In the genomic region with DNA sequence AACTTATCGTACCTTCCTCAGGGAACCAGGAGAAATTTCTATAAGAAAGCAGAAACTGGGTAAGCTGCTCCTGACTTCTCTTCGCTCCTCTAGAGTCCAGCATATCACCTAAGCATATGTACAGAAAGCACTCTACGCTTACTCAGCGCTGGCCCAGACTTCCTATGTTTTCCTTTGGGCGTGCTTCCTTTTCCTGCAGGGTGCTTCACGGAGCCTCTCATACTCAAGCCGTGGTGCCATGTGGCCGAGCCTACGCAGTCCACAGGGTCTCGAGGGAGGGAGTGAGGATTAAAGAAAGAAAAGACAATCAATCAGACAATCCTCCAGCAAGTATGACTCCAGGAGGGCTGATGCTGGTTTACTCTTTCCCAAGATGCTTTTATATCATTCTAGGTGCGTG, we compare ENCODE assay signal across 19 mouse cellular contexts. TPM values are rescaled to one million over a fixed set of nuclear protein-coding genes. Genes with fewer than 3 reads are reported as not detected.
A peak's percentile ranks its signal among the peaks of the same experiment; 100 is the strongest.
DNase-seq lines count a peak whose midpoint lies in the region; ATAC-seq and TF ChIP-seq lines count a peak whose summit lies in the region.
"Had no signal": no experiment of that assay in that cellular context is flagged by ENCODE, and none has a peak within 500 bp of the region (broad histone marks: within the 10 kb centered on the region; RNA-seq: fewer than 3 reads in every experiment).

No protein-coding gene starts in this region.

- no peak; the same call in 1 of the 2 replicates for TF ChIP-seq EP300 in lung, postnatal 0 days (IDR thresholded peaks at IDR 0.05)

- H3K9ac ChIP-seq in heart, embryonic 11.5 days (ENCODE audit: low read depth, low read length) = no peak overlapping the region
- no peak overlapping the region for H3K9ac ChIP-seq in intestine, embryonic 14.5 days (ENCODE audit: low read length)
- H3K9ac ChIP-seq in intestine, embryonic 15.5 days = no peak overlapping the region
- no peak overlapping the region for H3K9ac ChIP-seq in lung, postnatal 0 days (replicated peaks; ENCODE audit: low read depth)
- H3K9ac ChIP-seq: forebrain, postnatal 0 days; hindbrain, embryonic 12.5 days; limb, embryonic 13.5 days; liver, embryonic 15.5 days; midbrain, embryonic 15.5 days had no signal

- no peak for ATAC-seq in heart, embryonic 11.5 days (replicated peaks; ENCODE audit: insufficient number of reproducible peaks, low FRiP score, low TSS enrichment)
- no peak for ATAC-seq in intestine, embryonic 14.5 days (replicated peaks; ENCODE audit: low FRiP score, low TSS enrichment, low read depth)
- no peak for ATAC-seq in intestine, embryonic 15.5 days
- peak; percentile 93 for ATAC-seq in lung, postnatal 0 days
- ATAC-seq: forebrain, postnatal 0 days; midbrain, embryonic 15.5 days had no signal

- intact Hi-C loops in heart, postnatal 36 days (cut with DNase I) = no loop called here

- H3K4me1 ChIP-seq in heart, embryonic 11.5 days (ENCODE audit: control insufficient read depth, insufficient read depth, low read length) = peaks cover 11% of the 10 kb centered on the region; the same call in 1 of the 2 replicates
- H3K4me1 ChIP-seq in intestine, embryonic 14.5 days (replicated peaks; ENCODE audit: control insufficient read depth, insufficient read depth, low read length) = peaks cover 12% of the 10 kb centered on the region; the same call in 1 of the 2 replicates
- peaks cover 6% of the 10 kb centered on the region; the same call in 1 of the 2 replicates for H3K4me1 ChIP-seq in intestine, embryonic 15.5 days (replicated peaks)
- peaks cover 4% of the 10 kb centered on the region; the same call in 1 of the 2 replicates for H3K4me1 ChIP-seq in lung, postnatal 0 days (ENCODE audit: insufficient read depth, low read depth, low read length)
- peaks cover 13% of the 10 kb centered on the region for H3K4me1 ChIP-seq in lung, adult 2 months (ENCODE audit: control insufficient read depth, insufficient read depth, low read length)
- peaks cover 8% of the 10 kb centered on the region for H3K4me1 ChIP-seq in limb, embryonic 10.5 days
- H3K4me1 ChIP-seq: midbrain, embryonic 15.5 days had no signal

- no peak for TF ChIP-seq CTCF in lung, postnatal 0 days (IDR thresholded peaks at IDR 0.05)
- TF ChIP-seq CTCF in lung, adult 2 months (IDR thresholded peaks at IDR 0.05; ENCODE audit: insufficient read depth, low read length) = no peak

- H3K9me3 ChIP-seq in heart, embryonic 11.5 days (replicated peaks; ENCODE audit: control insufficient read depth, low read length) = no peaks in the 10 kb centered on the region
- no peaks in the 10 kb centered on the region for H3K9me3 ChIP-seq in intestine, embryonic 14.5 days (ENCODE audit: control insufficient read depth, low read length)
- H3K9me3 ChIP-seq in intestine, embryonic 15.5 days = no peaks in the 10 kb centered on the region
- H3K9me3 ChIP-seq in lung, postnatal 0 days (ENCODE audit: low read length) = no peaks in the 10 kb centered on the region
- no peaks in the 10 kb centered on the region for H3K9me3 ChIP-seq in limb, embryonic 10.5 days (replicated peaks)
- H3K9me3 ChIP-seq: hindbrain, embryonic 12.5 days; limb, embryonic 13.5 days; liver, embryonic 15.5 days; midbrain, embryonic 15.5 days had no signal

- H3K4me3 ChIP-seq in heart, embryonic 11.5 days (ENCODE audit: low read depth, low read length) = no peak overlapping the region
- H3K4me3 ChIP-seq in intestine, embryonic 14.5 days (ENCODE audit: low read depth, low read length) = no peak overlapping the region
- no peak overlapping the region for H3K4me3 ChIP-seq in intestine, embryonic 15.5 days (replicated peaks)
- H3K4me3 ChIP-seq in lung, postnatal 0 days (ENCODE audit: low read depth, low read length) = no peak overlapping the region
- H3K4me3 ChIP-seq in lung, adult 2 months (replicated peaks; ENCODE audit: extremely low read depth, low read depth, low read length) = no peak overlapping the region
- no peak overlapping the region for H3K4me3 ChIP-seq in limb, embryonic 10.5 days
- H3K4me3 ChIP-seq: hindbrain, embryonic 12.5 days; limb, embryonic 13.5 days; liver, embryonic 15.5 days; midbrain, embryonic 15.5 days; myocyte had no signal

- WGBS in heart, embryonic 11.5 days (ENCODE audit: insufficient replicate concordance) = 55% methylated on average over 11 of the region's 11 CpGs
- 52% methylated on average over 11 of the region's 11 CpGs for WGBS in intestine, embryonic 14.5 days
- 53% methylated on average over 11 of the region's 11 CpGs for WGBS in intestine, embryonic 15.5 days
- WGBS in lung, postnatal 0 days = 32% methylated on average over 11 of the region's 11 CpGs
- 32% methylated on average over 11 of the region's 11 CpGs for WGBS in lung, adult 2 months
- 79% methylated on average over 11 of the region's 11 CpGs for WGBS in limb, embryonic 10.5 days

- peak overlapping the region; percentile 8; the same call in 1 of the 2 replicates for H3K4me2 ChIP-seq in heart, embryonic 11.5 days
- H3K4me2 ChIP-seq in intestine, embryonic 14.5 days (ENCODE audit: low read length) = no peak overlapping the region
- H3K4me2 ChIP-seq in intestine, embryonic 15.5 days (replicated peaks) = no peak overlapping the region
- no peak overlapping the region for H3K4me2 ChIP-seq in lung, postnatal 0 days (replicated peaks; ENCODE audit: low read depth, low read length)
- H3K4me2 ChIP-seq: hindbrain, embryonic 12.5 days; liver, embryonic 15.5 days; midbrain, embryonic 15.5 days had no signal

- no peak for DNase-seq in heart, postnatal 36 days
- no peak for DNase-seq in intestine, embryonic 14.5 days (ENCODE audit: low spot score)
- peak; percentile 62 for DNase-seq in lung, postnatal 0 days (ENCODE audit: low spot score)
- no peak for DNase-seq in lung, adult 2 months
- no peak for DNase-seq in limb, embryonic 10.5 days (ENCODE audit: low spot score)
- DNase-seq in thymus, adult 18-20 months = no peak
- DNase-seq: B cell, adult 2 months; cerebellum, adult 2 months; cerebellum, postnatal 36 days; forebrain, postnatal 0 days; gastrocnemius, postnatal 36 days; thymus, postnatal 25 days had no signal

- H3K27ac ChIP-seq in heart, embryonic 11.5 days (ENCODE audit: low read depth, low read length) = peak overlapping the region; percentile 46; the same call in 1 of the 2 replicates
- H3K27ac ChIP-seq in intestine, embryonic 14.5 days (ENCODE audit: low read depth) = 0 out of 2 replicates have a peak overlapping the region, but pooled peaks have one; percentile 30
- no peak overlapping the region for H3K27ac ChIP-seq in intestine, embryonic 15.5 days
- H3K27ac ChIP-seq in lung, postnatal 0 days (ENCODE audit: low read length) = peak overlapping the region; percentile 55; the same call in 1 of the 2 replicates
- 0 out of 2 replicates have a peak overlapping the region, but pooled peaks have one; percentile 20 for H3K27ac ChIP-seq in limb, embryonic 10.5 days
- H3K27ac ChIP-seq: hindbrain, embryonic 12.5 days; limb, embryonic 13.5 days; liver, embryonic 15.5 days; midbrain, embryonic 15.5 days had no signal

- H3K27me3 ChIP-seq in heart, embryonic 11.5 days (ENCODE audit: control insufficient read depth, insufficient read depth, low read length) = no peaks in the 10 kb centered on the region
- H3K27me3 ChIP-seq in intestine, embryonic 14.5 days (replicated peaks; ENCODE audit: control insufficient read depth, insufficient read depth, low read length) = no peaks in the 10 kb centered on the region
- no peaks in the 10 kb centered on the region for H3K27me3 ChIP-seq in intestine, embryonic 15.5 days (replicated peaks)
- H3K27me3 ChIP-seq in lung, postnatal 0 days (replicated peaks; ENCODE audit: insufficient read depth, low read length) = no peaks in the 10 kb centered on the region
- no peaks in the 10 kb centered on the region for H3K27me3 ChIP-seq in limb, embryonic 10.5 days (ENCODE audit: low read depth, poor library complexity, severe bottlenecking)
- H3K27me3 ChIP-seq: hindbrain, embryonic 12.5 days; limb, embryonic 13.5 days; midbrain, embryonic 15.5 days had no signal

- no peaks in the 10 kb centered on the region for H3K36me3 ChIP-seq in heart, embryonic 11.5 days (ENCODE audit: control insufficient read depth, insufficient read depth, low read length)
- H3K36me3 ChIP-seq in intestine, embryonic 14.5 days (ENCODE audit: control insufficient read depth, insufficient read depth, low read length) = no peaks in the 10 kb centered on the region
- no peaks in the 10 kb centered on the region for H3K36me3 ChIP-seq in intestine, embryonic 15.5 days
- no peaks in the 10 kb centered on the region for H3K36me3 ChIP-seq in lung, postnatal 0 days (ENCODE audit: insufficient read depth, low read length)
- no peaks in the 10 kb centered on the region for H3K36me3 ChIP-seq in limb, embryonic 10.5 days
- H3K36me3 ChIP-seq: hindbrain, embryonic 12.5 days; limb, embryonic 13.5 days; liver, embryonic 15.5 days; midbrain, embryonic 15.5 days had no signal

- no peak for TF ChIP-seq POLR2A in lung, adult 2 months (IDR thresholded peaks at IDR 0.05; ENCODE audit: borderline replicate concordance, extremely low read depth, low read depth, low read length)

RNA-seq across cellular contexts. Expression of a gene that starts 6.8 kb away (rescaled TPM):
- 87.6 and 88.4 TPM in 2 replicates for polyA plus RNA-seq in heart, embryonic 11.5 days (2014; fragmentation: Nextera tagmentation; extraction: Ambion mirVana)
- 10 to 100 TPM; 19.3 to 23.3 TPM for total RNA-seq in heart, postnatal 36 days (2021)
- polyA plus RNA-seq in intestine, embryonic 14.5 days (2014; fragmentation: Nextera tagmentation; extraction: Ambion mirVana) = 107 and 110 TPM in 2 replicates
- polyA plus RNA-seq in intestine, embryonic 15.5 days (2015; fragmentation: Nextera tagmentation; extraction: Ambion mirVana) = 82.1 and 87.6 TPM in 2 replicates
- polyA plus RNA-seq in lung, postnatal 0 days (2015; fragmentation: Nextera tagmentation; extraction: Ambion mirVana) = 107 and 112 TPM in 2 replicates
- polyA plus RNA-seq in lung, adult 2 months (2012; rRNA removed) = 69.2 and 84.5 TPM in 2 replicates
- 67.7 and 79.7 TPM in 2 replicates for polyA plus RNA-seq in limb, embryonic 10.5 days (2016; fragmentation: Nextera tagmentation; extraction: Ambion mirVana)

RNA-seq across cellular contexts. Expression of a gene that starts 36.8 kb away (rescaled TPM):
- polyA plus RNA-seq in heart, embryonic 11.5 days (2014; fragmentation: Nextera tagmentation; extraction: Ambion mirVana) = 21.2 and 28.5 TPM in 2 replicates
- total RNA-seq in heart, postnatal 36 days (2021) = 1 to 10 TPM; 9.0 to 9.2 TPM
- polyA plus RNA-seq in intestine, embryonic 14.5 days (2014; fragmentation: Nextera tagmentation; extraction: Ambion mirVana) = 30.7 and 31.2 TPM in 2 replicates
- 37.6 and 38.7 TPM in 2 replicates for polyA plus RNA-seq in intestine, embryonic 15.5 days (2015; fragmentation: Nextera tagmentation; extraction: Ambion mirVana)
- polyA plus RNA-seq in lung, postnatal 0 days (2015; fragmentation: Nextera tagmentation; extraction: Ambion mirVana) = 48.1 and 49.3 TPM in 2 replicates
- 160 and 211 TPM in 2 replicates for polyA plus RNA-seq in lung, adult 2 months (2012; rRNA removed)
- polyA plus RNA-seq in limb, embryonic 10.5 days (2016; fragmentation: Nextera tagmentation; extraction: Ambion mirVana) = 23.1 and 23.2 TPM in 2 replicates
